Comparison of ENCODE assay signal across 8 mouse cellular contexts in the genomic region with DNA sequence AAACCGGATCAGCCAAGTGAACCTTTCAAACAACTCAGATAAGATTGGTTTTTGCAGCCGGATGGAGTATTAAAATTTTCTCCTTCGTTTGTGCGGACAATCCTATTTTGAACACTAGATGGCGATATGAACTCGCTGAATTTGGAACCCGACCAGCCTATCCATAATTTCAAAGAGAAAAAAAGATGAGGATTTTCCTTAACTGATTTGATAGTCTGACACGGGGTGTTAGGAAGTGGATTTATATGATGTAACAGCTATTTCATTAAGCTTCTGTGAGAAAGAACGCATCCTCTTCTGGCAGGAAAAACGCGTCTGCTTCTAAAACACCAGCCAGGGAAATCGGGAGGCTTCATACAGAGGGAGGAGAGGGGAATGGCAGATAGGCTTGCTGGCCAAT. TPM values are rescaled to one million over a fixed set of nuclear protein-coding genes. Genes with fewer than 3 reads are reported as not detected.
DNase-seq lines count a peak whose midpoint lies in the region; ATAC-seq and TF ChIP-seq lines count a peak whose summit lies in the region.

No protein-coding gene starts in this region.

- ATAC-seq in hindbrain, embryonic 11.5 days (ENCODE audit: low FRiP score): no peak; the same call in 1 of the 2 replicates
- ATAC-seq in granulocyte monocyte progenitor cell, adult 5-6 weeks (replicated peaks; ENCODE audit: poor library complexity, severe bottlenecking): peak; percentile 59
- ATAC-seq in neural tube, embryonic 15.5 days (ENCODE audit: low FRiP score): 0 out of 2 replicates have a peak, but pooled peaks have one; percentile 24

- H3K9ac ChIP-seq in hindbrain, embryonic 11.5 days (ENCODE audit: low read depth, low read length): no peak overlapping the region
- 0 out of 2 replicates have a peak overlapping the region, but pooled peaks have one; percentile 31 for H3K9ac ChIP-seq in neural tube, embryonic 15.5 days (replicated peaks)

- no peaks in the 10 kb centered on the region for H3K27me3 ChIP-seq in hindbrain, embryonic 11.5 days (ENCODE audit: control insufficient read depth, insufficient read depth, low read length)
- 0 out of 2 replicates have a peak, but pooled peaks cover 8% of the 10 kb centered on the region for H3K27me3 ChIP-seq in hindbrain, embryonic 10.5 days (ENCODE audit: insufficient read depth, poor library complexity, severe bottlenecking)
- H3K27me3 ChIP-seq in C2C12 (ENCODE audit: control insufficient read depth, insufficient read depth, insufficient read length): no peaks in the 10 kb centered on the region
- H3K27me3 ChIP-seq in limb, embryonic 10.5 days (ENCODE audit: low read depth, poor library complexity, severe bottlenecking): no peaks in the 10 kb centered on the region
- peaks cover 2% of the 10 kb centered on the region; the same call in 1 of the 2 replicates for H3K27me3 ChIP-seq in neural tube, embryonic 15.5 days (replicated peaks)

- no peak for TF ChIP-seq CTCF in C2C12 (IDR thresholded peaks at IDR 0.05; ENCODE audit: control insufficient read depth, insufficient read depth, insufficient read length)

- no peaks in the 10 kb centered on the region for H3K9me3 ChIP-seq in hindbrain, embryonic 11.5 days (ENCODE audit: control insufficient read depth, low read length)
- H3K9me3 ChIP-seq in hindbrain, embryonic 10.5 days: no peaks in the 10 kb centered on the region
- H3K9me3 ChIP-seq in limb, embryonic 10.5 days (replicated peaks): no peaks in the 10 kb centered on the region
- H3K9me3 ChIP-seq in neural tube, embryonic 15.5 days (replicated peaks): no peaks in the 10 kb centered on the region

- H3K79me3 ChIP-seq in C2C12 (ENCODE audit: low read depth): no peaks in the 10 kb centered on the region

- H3K27ac ChIP-seq in hindbrain, embryonic 11.5 days (ENCODE audit: low read depth, low read length): no peak overlapping the region
- no peak overlapping the region for H3K27ac ChIP-seq in hindbrain, embryonic 10.5 days
- H3K27ac ChIP-seq in limb, embryonic 10.5 days: peak overlapping the region; percentile 50
- no peak overlapping the region for H3K27ac ChIP-seq in neural tube, embryonic 15.5 days (replicated peaks)

- H3K4me3 ChIP-seq in hindbrain, embryonic 11.5 days (ENCODE audit: low read depth, low read length): no peak overlapping the region
- no peak overlapping the region for H3K4me3 ChIP-seq in hindbrain, embryonic 10.5 days
- H3K4me3 ChIP-seq in C2C12 (ENCODE audit: insufficient read depth, poor library complexity, severe bottlenecking): no peak overlapping the region
- H3K4me3 ChIP-seq in limb, embryonic 10.5 days: no peak overlapping the region
- peak overlapping the region; percentile 28 for H3K4me3 ChIP-seq in neural tube, embryonic 15.5 days (replicated peaks)

- H3K36me3 ChIP-seq in hindbrain, embryonic 11.5 days (ENCODE audit: control insufficient read depth, insufficient read depth, low read length): no peaks in the 10 kb centered on the region
- no peaks in the 10 kb centered on the region for H3K36me3 ChIP-seq in hindbrain, embryonic 10.5 days
- no peaks in the 10 kb centered on the region for H3K36me3 ChIP-seq in C2C12 (ENCODE audit: control insufficient read depth, insufficient read depth)
- H3K36me3 ChIP-seq in limb, embryonic 10.5 days: no peaks in the 10 kb centered on the region
- H3K36me3 ChIP-seq in neural tube, embryonic 15.5 days: no peaks in the 10 kb centered on the region

- 21% methylated on average over 12 of the region's 12 CpGs for WGBS in hindbrain, embryonic 11.5 days
- 21% methylated on average over 12 of the region's 12 CpGs for WGBS in hindbrain, embryonic 10.5 days
- WGBS in limb, embryonic 10.5 days: 14% methylated on average over 12 of the region's 12 CpGs
- WGBS in neural tube, embryonic 15.5 days: 10% methylated on average over 12 of the region's 12 CpGs

- H3K4me1 ChIP-seq in hindbrain, embryonic 11.5 days (replicated peaks; ENCODE audit: control insufficient read depth, insufficient read depth, low read length): no peaks in the 10 kb centered on the region
- H3K4me1 ChIP-seq in hindbrain, embryonic 10.5 days (replicated peaks): peaks cover 25% of the 10 kb centered on the region
- peaks cover 31% of the 10 kb centered on the region for H3K4me1 ChIP-seq in limb, embryonic 10.5 days
- 0 out of 2 replicates have a peak, but pooled peaks cover 6% of the 10 kb centered on the region for H3K4me1 ChIP-seq in neural tube, embryonic 15.5 days

- no peaks in the 10 kb centered on the region for H3K79me2 ChIP-seq in C2C12 (ENCODE audit: control insufficient read depth, insufficient read depth)

- intact Hi-C loops in gastrocnemius, postnatal 36 days (cut with DNase I): loop anchor here (2.0 to 10.0 kb wide), 3 partner anchors 226 to 424 kb away; no protein-coding TSS in a partner anchor

- DNase-seq in hindbrain, embryonic 11.5 days (ENCODE audit: low spot score): peak; percentile 72
- DNase-seq in hindbrain, embryonic 10.5 days (ENCODE audit: low spot score): no peak
- peak; percentile 45 for DNase-seq in T-cell, adult 2 months (ENCODE audit: low spot score)
- no peak for DNase-seq in limb, embryonic 10.5 days (ENCODE audit: low spot score)
- no peak for DNase-seq in gastrocnemius, postnatal 36 days

- peak overlapping the region; percentile 37 for H3ac ChIP-seq in C2C12 (ENCODE audit: control insufficient read depth, insufficient read length, low read depth)

- peak overlapping the region; percentile 23; the same call in 1 of the 2 replicates for H3K4me2 ChIP-seq in hindbrain, embryonic 11.5 days (replicated peaks; ENCODE audit: low read depth, low read length)
- H3K4me2 ChIP-seq in neural tube, embryonic 15.5 days: peak overlapping the region; percentile 51

TF ChIP-seq in C2C12, 6 proteins besides CTCF, POLR2A, EP300 and RAD21:
- TF ChIP-seq CEBPB (IDR thresholded peaks at IDR 0.05; ENCODE audit: low read depth) (no peak), MYOG (IDR thresholded peaks at IDR 0.05; ENCODE audit: control insufficient read depth, extremely low read depth, insufficient read length) (no peak), FOSL1 (IDR thresholded peaks at IDR 0.05; ENCODE audit: insufficient read depth, low read length, poor library complexity, severe bottlenecking) (no peak), USF1 (IDR thresholded peaks at IDR 0.05; ENCODE audit: low read depth) (no peak), MYOD1 (IDR thresholded peaks at IDR 0.05; ENCODE audit: control insufficient read depth, insufficient read length, low read depth) (no peak), MAX (IDR thresholded peaks at IDR 0.05) (no peak)

RNA-seq across cellular contexts. Expression of gene Atp6v1g3, which starts 54.8 kb away (rescaled TPM):
- 0.10 TPM in 1 of 2 replicates, not detected in the other for polyA plus RNA-seq in hindbrain, embryonic 11.5 days (2014; fragmentation: Nextera tagmentation; extraction: Ambion mirVana)
- polyA plus RNA-seq in hindbrain, embryonic 10.5 days (2016; fragmentation: Nextera tagmentation; extraction: Ambion mirVana): not detected in 2 replicates
- not detected for polyA plus RNA-seq in C2C12 (2012; fragmentation: generic; extraction: Trizol)
- not detected in 2 replicates for total RNA-seq in granulocyte monocyte progenitor cell, adult 5-6 weeks (2014; fragmentation: Nextera tagmentation)
- not detected in 2 replicates for total RNA-seq in granulocyte monocyte progenitor cell, adult 5-6 weeks (2017)
- 0.20 and 2.2 TPM in 2 replicates for polyA plus RNA-seq in limb, embryonic 10.5 days (2016; fragmentation: Nextera tagmentation; extraction: Ambion mirVana)
- not detected in 2 replicates for polyA plus RNA-seq in neural tube, embryonic 15.5 days (2015; fragmentation: Nextera tagmentation; extraction: Ambion mirVana)
- total RNA-seq in gastrocnemius, postnatal 36 days (2021): not detected

Comparison
In these comparisons a context has a peak if more than half of its experiments do, and no peak if none do; other contexts are left out.
1. DNase-seq: peak in hindbrain, embryonic 11.5 days (single experiment) and T-cell, adult 2 months (single experiment); none in hindbrain, embryonic 10.5 days (single experiment), limb, embryonic 10.5 days (single experiment) and gastrocnemius, postnatal 36 days (0 of 2).